Mouse (Mus musculus) MEL (cell line): Measurements from ENCODE around the gene Ism1. TPM values are rescaled to one million over a fixed set of nuclear protein-coding genes. Genes with fewer than 3 reads are reported as not detected.
A peak's percentile ranks its signal among the peaks of the same experiment; 100 is the strongest.

Experiments
- DNase-seq: peaks from one replicate; pipeline ENCODE4 v3.0.0; 2011; ENCODE audit warnings: low read depth, low spot score
- H3K27ac ChIP-seq: 2 replicates; pipeline ENCODE4 v1.5.1; 2012; ENCODE audit warnings: low read depth, mild to moderate bottlenecking, control low read depth, low read length, moderate library complexity; ENCODE audit not compliant: control insufficient read depth
- H3K27me3 ChIP-seq, 2 experiments: fragments of 150-350 bp in 1 of 2; sonication (generic) in 1 of 2; 2 replicates each; pipeline ENCODE4 v1.6.1; 2012; ENCODE audit warnings: low read length in 2 of 2, mild to moderate bottlenecking in 2 of 2, improper control_type of control experiment in 1 of 2, moderate library complexity in 1 of 2; ENCODE audit not compliant: insufficient read depth in 2 of 2, control insufficient read depth in 1 of 2
- H3K36me3 ChIP-seq, 2 experiments: 2 replicates each; pipeline ENCODE4 v1.6.1; 2012 to 2014; ENCODE audit warnings: low read length in 2 of 2, improper control_type of control experiment in 1 of 2, inconsistent platforms in 1 of 2, mild to moderate bottlenecking in 1 of 2; ENCODE audit not compliant: insufficient read depth in 2 of 2, control insufficient read depth in 1 of 2
- H3K4me1 ChIP-seq, 2 experiments: fragments of 150-350 bp in 1 of 2; sonication (generic) in 1 of 2; 2 replicates each; pipeline ENCODE4 v1.6.1; 2012; ENCODE audit warnings: low read length in 2 of 2, improper control_type of control experiment in 1 of 2, mild to moderate bottlenecking in 1 of 2; ENCODE audit not compliant: insufficient read depth in 2 of 2, control insufficient read depth in 1 of 2
- H3K4me3 ChIP-seq, 2 experiments: fragments of 150-350 bp in 1 of 2; sonication (generic) in 1 of 2; 2 replicates each; pipeline ENCODE4 v1.5.1; 2012; ENCODE audit warnings: low read depth in 2 of 2, low read length in 2 of 2, mild to moderate bottlenecking in 2 of 2, moderate library complexity in 2 of 2, control low read depth in 1 of 2, improper control_type of control experiment in 1 of 2; ENCODE audit not compliant: control insufficient read depth in 1 of 2, insufficient read depth in 1 of 2
- H3K79me2 ChIP-seq: 2 replicates; pipeline ENCODE4 v1.6.1; 2012; ENCODE audit warnings: mild to moderate bottlenecking, low read length, moderate library complexity; ENCODE audit not compliant: control insufficient read depth, poor library complexity, insufficient read depth
- H3K9ac ChIP-seq: 2 replicates; pipeline ENCODE4 v1.6.1; 2012; ENCODE audit warnings: low read depth, mild to moderate bottlenecking, control low read depth, low read length, moderate library complexity; ENCODE audit not compliant: control insufficient read depth, poor library complexity, severe bottlenecking
- H3K9me3 ChIP-seq: fragments of 150-350 bp; sonication (generic); replicated peaks from 2 replicates; pipeline ENCODE4 v1.6.1; 2012; ENCODE audit warnings: mild to moderate bottlenecking, low read length, improper control_type of control experiment, moderate library complexity; ENCODE audit not compliant: insufficient read depth
- CTCF ChIP-seq, 3 experiments: IDR thresholded peaks in 2 of 3; conservative IDR thresholded peaks in 1 of 3; 2 replicates each; pipeline ENCODE4 v1.5.1; 2011 to 2012; ENCODE audit warnings: low read length in 3 of 3, low read depth in 2 of 3, mild to moderate bottlenecking in 2 of 3, improper control_type of control experiment in 1 of 3, inconsistent platforms in 1 of 3, mixed read lengths in 1 of 3, moderate library complexity in 1 of 3; ENCODE audit not compliant: control insufficient read depth in 1 of 3, insufficient read depth in 1 of 3, poor library complexity in 1 of 3, severe bottlenecking in 1 of 3
- E2F4 ChIP-seq: IDR thresholded peaks from 2 replicates; pipeline ENCODE4 v1.6.1; 2011; ENCODE audit warnings: low read depth, low read length, improper control_type of control experiment, borderline replicate concordance
- ELF1 ChIP-seq: IDR thresholded peaks from 2 replicates; pipeline ENCODE4 v1.6.1; 2014; ENCODE audit warnings: low read depth, mild to moderate bottlenecking, inconsistent platforms, low read length, improper control_type of control experiment, moderate library complexity
- EP300 ChIP-seq, 2 experiments: IDR thresholded peaks; 2 replicates each; pipeline ENCODE4 v1.6.1; 2011; ENCODE audit warnings: improper control_type of control experiment in 2 of 2, low read length in 2 of 2, low read depth in 1 of 2, mild to moderate bottlenecking in 1 of 2
- GATA1 ChIP-seq: IDR thresholded peaks from 2 replicates; pipeline ENCODE4 v1.6.1; 2011; ENCODE audit warnings: low read depth, low read length, improper control_type of control experiment
- JUND ChIP-seq: IDR thresholded peaks from 2 replicates; pipeline ENCODE4 v1.6.1; 2011; ENCODE audit warnings: low read depth, mild to moderate bottlenecking, improper control_type of control experiment, low read length
- MAFK ChIP-seq: IDR thresholded peaks from 2 replicates; pipeline ENCODE4 v1.6.1; 2011; ENCODE audit warnings: low read depth, mild to moderate bottlenecking, low read length, improper control_type of control experiment, borderline replicate concordance
- MAX ChIP-seq: IDR thresholded peaks from 2 replicates; pipeline ENCODE4 v1.6.1; 2011; ENCODE audit warnings: low read length, improper control_type of control experiment
- MAZ ChIP-seq: IDR thresholded peaks from 2 replicates; pipeline ENCODE4 v1.6.1; 2012; ENCODE audit warnings: low read depth, mild to moderate bottlenecking, inconsistent platforms, low read length, improper control_type of control experiment
- MXI1 ChIP-seq: IDR thresholded peaks from 2 replicates; pipeline ENCODE4 v1.6.1; 2011; ENCODE audit warnings: mild to moderate bottlenecking, low read depth, low read length, improper control_type of control experiment
- MYB ChIP-seq: IDR thresholded peaks from 2 replicates; pipeline ENCODE4 v1.6.1; 2011; ENCODE audit warnings: mild to moderate bottlenecking, low read depth, low read length, improper control_type of control experiment
- POLR2AphosphoS5 ChIP-seq: IDR thresholded peaks from 2 replicates; pipeline ENCODE4 v1.6.1; 2012; ENCODE audit warnings: low read depth, borderline replicate concordance, mild to moderate bottlenecking, inconsistent platforms, low read length, moderate library complexity, mixed read lengths
- RAD21 ChIP-seq: IDR thresholded peaks from 2 replicates; pipeline ENCODE4 v1.6.1; 2011; ENCODE audit warnings: mild to moderate bottlenecking, low read depth, low read length, improper control_type of control experiment
- TBP ChIP-seq: IDR thresholded peaks from 2 replicates; pipeline ENCODE4 v1.8.0; 2011; ENCODE audit warnings: low read depth, low read length, improper control_type of control experiment
- TCF12 ChIP-seq: IDR thresholded peaks from 2 replicates; pipeline ENCODE4 v1.6.1; 2014; ENCODE audit warnings: low read depth, mild to moderate bottlenecking, inconsistent platforms, low read length, improper control_type of control experiment, moderate library complexity
- USF2 ChIP-seq, 2 experiments: IDR thresholded peaks; 2 replicates each; pipeline ENCODE4 v1.6.1; 2011 to 2012; ENCODE audit warnings: improper control_type of control experiment in 2 of 2, low read length in 2 of 2, borderline replicate concordance in 1 of 2, inconsistent platforms in 1 of 2, low read depth in 1 of 2, mild to moderate bottlenecking in 1 of 2; ENCODE audit not compliant: insufficient read depth in 1 of 2
- ZKSCAN1 ChIP-seq: IDR thresholded peaks from 2 replicates; pipeline ENCODE4 v1.6.1; 2012; ENCODE audit warnings: low read depth, mild to moderate bottlenecking, inconsistent platforms, low read length, improper control_type of control experiment, moderate library complexity
- ZNF384 ChIP-seq: IDR thresholded peaks from 2 replicates; pipeline ENCODE4 v1.6.1; 2012; ENCODE audit warnings: low read depth, mild to moderate bottlenecking, inconsistent platforms, low read length, improper control_type of control experiment
- polyA plus RNA-seq, 2 experiments: library from polyadenylated mRNA; stranded (reverse) in 1 of 2; unstranded in 1 of 2; fragments of >175 nt in 1 of 2; fragments of >200 nt in 1 of 2; gene quantifications; 2 replicates each; pipeline versions ENCODE4 v1.2.1 to v1.2.4; 2012; ENCODE audit warnings: low replicate concordance in 2 of 2, low read depth in 1 of 2; ENCODE audit not compliant: insufficient read length in 2 of 2, insufficient read depth in 1 of 2, missing spikeins in 1 of 2
- total RNA-seq: library from RNA; depleted of rRNA; stranded (reverse); fragments of 300-350 nt; gene quantifications from 2 replicates; pipeline ENCODE4 v1.2.3, GENCODE M21; 2012

Ism1 gene
- total and polyA plus RNA-seq, 3 experiments, result not detected

GRCm38 (mm10) chr2:139717772-139718171, 39.8 kb downstream of the Ism1 start:
- Histone ChIP-seq H3K36me3 (no peaks in the 10 kb centered on the region), H3K9me3 (no peaks in the 10 kb centered on the region), H3K27me3 (no peaks in the 10 kb centered on the region), H3K4me3 (no peak overlapping the region), H3K79me2 (no peaks in the 10 kb centered on the region), H3K9ac (no peak overlapping the region), H3K27ac (no peak overlapping the region), H3K4me1 (no peaks in the 10 kb centered on the region)
- DNase-seq, result no peak
- TF ChIP-seq EP300 (IDR thresholded peaks at IDR 0.05; ENCODE audit: low read depth in 1 of 2, low read length in 2 of 2) (no peak), ZNF384 (no peak), MXI1 (no peak), GATA1 (no peak), ELF1 (no peak), MAZ (no peak), TBP (no peak), ZKSCAN1 (no peak), E2F4 (no peak)

GRCm38 (mm10) chr2:139722700-139723099, 44.7 kb downstream of the Ism1 start:
- Histone ChIP-seq H3K9me3 (no peaks in the 10 kb centered on the region), H3K27ac (no peak overlapping the region), H3K79me2 (no peaks in the 10 kb centered on the region), H3K36me3 (no peaks in the 10 kb centered on the region), H3K27me3 (no peaks in the 10 kb centered on the region), H3K4me1 (no peaks in the 10 kb centered on the region), H3K4me3 (no peak overlapping the region), H3K9ac (no peak overlapping the region)
- TF ChIP-seq RAD21 (peak; percentile 14), ZKSCAN1 (no peak), USF2 (IDR thresholded peaks at IDR 0.05; ENCODE audit: borderline replicate concordance in 1 of 2, insufficient read depth in 1 of 2, low read depth in 1 of 2, low read length in 2 of 2) (no peak), JUND (no peak), POLR2AphosphoS5 (no peak), CTCF (IDR thresholded peaks at IDR 0.05 in 2 of 3, conservative IDR thresholded peaks at IDR 0.05 in 1 of 3; ENCODE audit: control insufficient read depth in 1 of 3, insufficient read depth in 1 of 3, low read depth in 2 of 3, low read length in 3 of 3, poor library complexity in 1 of 3, severe bottlenecking in 1 of 3) (peak; percentile 27 to 66 (median 35))
- DNase-seq, result peak; percentile 5

- no peak for DNase-seq
- TF ChIP-seq GATA1, result no peak
- TF ChIP-seq MAX, result no peak
- TF ChIP-seq TCF12, result no peak
- TF ChIP-seq MAFK, result no peak
- TF ChIP-seq MYB, result no peak
- H3K27me3 ChIP-seq, result no peaks in the 10 kb centered on the region
- no peaks in the 10 kb centered on the region for H3K4me1 ChIP-seq
- no peak overlapping the region for H3K9ac ChIP-seq
- no peak overlapping the region for H3K27ac ChIP-seq
- no peaks in the 10 kb centered on the region for H3K79me2 ChIP-seq
- no peaks in the 10 kb centered on the region for H3K36me3 ChIP-seq
- no peaks in the 10 kb centered on the region for H3K9me3 ChIP-seq
- H3K4me3 ChIP-seq, result no peak overlapping the region
These were observed 45.3 kb downstream of the Ism1 start for GRCm38 (mm10) chr2:139723304-139723703.
